Mouse (Mus musculus): ENCODE measurements around the gene Myl6. TPM values are rescaled to one million over a fixed set of nuclear protein-coding genes. Genes with fewer than 3 reads are reported as not detected.
A peak's percentile ranks its signal among the peaks of the same experiment; 100 is the strongest.

Gene Myl6
- total and polyA plus RNA-seq, 2 experiments from 2014 or later = 565 to 1,089 TPM

GRCm38 (mm10) chr10:128455280-128455679, 38.7 kb downstream of the Myl6 start:
- H3K27me3 ChIP-seq (ENCODE audit: insufficient read depth, low read length) = no peaks in the 10 kb centered on the region
- peak overlapping the region; percentile 51; the same call in 1 of the 2 replicates for H3K27ac ChIP-seq
- no peak overlapping the region; the same call in 1 of the 2 replicates for H3K9ac ChIP-seq (replicated peaks; ENCODE audit: low read length)
- peak overlapping the region; percentile 31; the same call in 1 of the 2 replicates for H3K4me2 ChIP-seq (ENCODE audit: low read depth, low read length)
- TF ChIP-seq CTCF (IDR thresholded peaks at IDR 0.05; ENCODE audit: low read depth) = peak; percentile 79
- 0 out of 2 replicates have a peak, but pooled peaks cover under 1% of the 10 kb centered on the region for H3K4me1 ChIP-seq (ENCODE audit: insufficient read depth, low read length)
- ATAC-seq (peak; percentile 57; the same call in 1 of the 2 replicates), DNase-seq (ENCODE audit: low spot score) (peak; percentile 93)
- no peaks in the 10 kb centered on the region for H3K9me3 ChIP-seq (ENCODE audit: low read length)
- 3% methylated on average over 6 of the region's 6 CpGs for WGBS
- H3K36me3 ChIP-seq (ENCODE audit: insufficient read depth, low read length) = no peaks in the 10 kb centered on the region
- H3K4me3 ChIP-seq (ENCODE audit: low read length) = 0 out of 2 replicates have a peak overlapping the region, but pooled peaks have one; percentile 8

GRCm38 (mm10) chr10:128454471-128454870, 39.5 kb downstream of the Myl6 start:
- H3K4me1 ChIP-seq (ENCODE audit: insufficient read depth, low read length) = no peaks in the 10 kb centered on the region
- TF ChIP-seq CTCF (IDR thresholded peaks at IDR 0.05; ENCODE audit: low read depth) = no peak
- H3K4me3 ChIP-seq (ENCODE audit: low read length) = no peak overlapping the region
- H3K36me3 ChIP-seq (ENCODE audit: insufficient read depth, low read length) = no peaks in the 10 kb centered on the region
- H3K4me2 ChIP-seq (ENCODE audit: low read depth, low read length) = no peak overlapping the region
- 83% methylated on average over 3 of the region's 3 CpGs for WGBS
- no peaks in the 10 kb centered on the region for H3K9me3 ChIP-seq (ENCODE audit: low read length)
- no peak for ATAC-seq
- H3K9ac ChIP-seq (replicated peaks; ENCODE audit: low read length) = no peak overlapping the region
- no peak for DNase-seq (ENCODE audit: low spot score)
- H3K27ac ChIP-seq = no peak overlapping the region
- no peaks in the 10 kb centered on the region for H3K27me3 ChIP-seq (ENCODE audit: insufficient read depth, low read length)

GRCm38 (mm10) chr10:128451014-128451413, 42.9 kb downstream of the Myl6 start:
- no peak for DNase-seq (ENCODE audit: low spot score)
- H3K27me3 ChIP-seq (ENCODE audit: insufficient read depth, low read length) = no peaks in the 10 kb centered on the region
- WGBS = 80% methylated on average over 6 of the region's 6 CpGs

GRCm38 (mm10) chr10:128445407-128445806, 48.5 kb downstream of the Myl6 start:
- no peaks in the 10 kb centered on the region for H3K9me3 ChIP-seq (ENCODE audit: low read length)
- peaks cover 2% of the 10 kb centered on the region; the same call in 1 of the 2 replicates for H3K36me3 ChIP-seq (ENCODE audit: insufficient read depth, low read length)
- H3K27ac ChIP-seq = no peak overlapping the region
- TF ChIP-seq CTCF (IDR thresholded peaks at IDR 0.05; ENCODE audit: low read depth) = no peak
- H3K4me2 ChIP-seq (ENCODE audit: low read depth, low read length) = no peak overlapping the region
- DNase-seq (ENCODE audit: low spot score) (no peak), ATAC-seq (no peak)
- 82% methylated on average over 4 of the region's 4 CpGs for WGBS
- no peak overlapping the region for H3K4me3 ChIP-seq (ENCODE audit: low read length)
- no peaks in the 10 kb centered on the region for H3K27me3 ChIP-seq (ENCODE audit: insufficient read depth, low read length)
- no peaks in the 10 kb centered on the region for H3K4me1 ChIP-seq (ENCODE audit: insufficient read depth, low read length)
- H3K9ac ChIP-seq (replicated peaks; ENCODE audit: low read length) = no peak overlapping the region

More at GRCm38 (mm10) chr10:128451014-128451413, 42.9 kb downstream of the Myl6 start:
- no peaks in the 10 kb centered on the region for H3K4me1 ChIP-seq (ENCODE audit: insufficient read depth, low read length)
- no peaks in the 10 kb centered on the region for H3K36me3 ChIP-seq (ENCODE audit: insufficient read depth, low read length)
- H3K4me2 ChIP-seq (ENCODE audit: low read depth, low read length) = no peak overlapping the region
- no peak for TF ChIP-seq CTCF (IDR thresholded peaks at IDR 0.05; ENCODE audit: low read depth)
- no peak overlapping the region for H3K4me3 ChIP-seq (ENCODE audit: low read length)
- ATAC-seq = no peak
- H3K9me3 ChIP-seq (ENCODE audit: low read length) = no peaks in the 10 kb centered on the region
- no peak overlapping the region for H3K27ac ChIP-seq
- H3K9ac ChIP-seq (replicated peaks; ENCODE audit: low read length) = no peak overlapping the region

GRCm38 (mm10) chr10:128444354-128444753, 49.6 kb downstream of the Myl6 start:
- Histone ChIP-seq H3K4me3 (ENCODE audit: low read length) (no peak overlapping the region), H3K36me3 (ENCODE audit: insufficient read depth, low read length) (peaks cover 7% of the 10 kb centered on the region; the same call in 1 of the 2 replicates), H3K9ac (replicated peaks; ENCODE audit: low read length) (no peak overlapping the region), H3K9me3 (ENCODE audit: low read length) (no peaks in the 10 kb centered on the region), H3K27ac (no peak overlapping the region), H3K4me1 (ENCODE audit: insufficient read depth, low read length) (no peaks in the 10 kb centered on the region), H3K27me3 (ENCODE audit: insufficient read depth, low read length) (no peaks in the 10 kb centered on the region), H3K4me2 (ENCODE audit: low read depth, low read length) (no peak overlapping the region)
- 77% methylated on average over 6 of the region's 6 CpGs for WGBS
- TF ChIP-seq CTCF (IDR thresholded peaks at IDR 0.05; ENCODE audit: low read depth) = no peak
- ATAC-seq (no peak), DNase-seq (ENCODE audit: low spot score) (no peak)

GRCm38 (mm10) chr10:128442718-128443117, 51.2 kb downstream of the Myl6 start:
- H3K36me3 ChIP-seq (ENCODE audit: insufficient read depth, low read length) = peaks cover 19% of the 10 kb centered on the region
- H3K9me3 ChIP-seq (ENCODE audit: low read length) = no peaks in the 10 kb centered on the region
- 89% methylated on average over 1 of the region's 1 CpGs for WGBS
- no peak overlapping the region for H3K9ac ChIP-seq (replicated peaks; ENCODE audit: low read length)
- H3K27ac ChIP-seq = no peak overlapping the region
- no peak overlapping the region for H3K4me2 ChIP-seq (ENCODE audit: low read depth, low read length)
- no peak overlapping the region for H3K4me3 ChIP-seq (ENCODE audit: low read length)
- DNase-seq (ENCODE audit: low spot score) = no peak
- ATAC-seq = no peak
- H3K4me1 ChIP-seq (ENCODE audit: insufficient read depth, low read length) = no peaks in the 10 kb centered on the region
- no peak for TF ChIP-seq CTCF (IDR thresholded peaks at IDR 0.05; ENCODE audit: low read depth)
- H3K27me3 ChIP-seq (ENCODE audit: insufficient read depth, low read length) = no peaks in the 10 kb centered on the region

- 67% methylated on average over 10 of the region's 10 CpGs for WGBS
- DNase-seq (ENCODE audit: low spot score) = no peak
- Histone ChIP-seq H3K36me3 (ENCODE audit: insufficient read depth, low read length) (peaks cover 27% of the 10 kb centered on the region), H3K27me3 (ENCODE audit: insufficient read depth, low read length) (no peaks in the 10 kb centered on the region), H3K4me3 (ENCODE audit: low read length) (no peak overlapping the region), H3K4me1 (ENCODE audit: insufficient read depth, low read length) (no peaks in the 10 kb centered on the region), H3K27ac (no peak overlapping the region), H3K9ac (replicated peaks; ENCODE audit: low read length) (no peak overlapping the region), H3K9me3 (ENCODE audit: low read length) (no peaks in the 10 kb centered on the region), H3K4me2 (ENCODE audit: low read depth, low read length) (no peak overlapping the region)
- ATAC-seq = no peak
- no peak for TF ChIP-seq CTCF (IDR thresholded peaks at IDR 0.05; ENCODE audit: low read depth)
Observed at GRCm38 (mm10) chr10:128441324-128442119, 52.4 kb downstream of the Myl6 start.

Small RNA genes lying within 50 kb of the gene (microRNA-seq; reads per million reads assigned to microRNA genes)
- gene Mir6916 (0.18 to 0.36 reads per million in 2 experiments), gene Mir8105 (0.71 to 1.8 reads per million in 2 experiments)

Other genes with a start within 250 kb of the Myl6 start
- gene Apon, start 240.0 kb downstream of the Myl6 start, total RNA-seq (2014; rRNA removed) = not detected in 2 replicates
- gene Apon, start 240.0 kb downstream of the Myl6 start, polyA plus RNA-seq (2015; fragmentation: Nextera tagmentation; extraction: Ambion mirVana) = not detected in 2 replicates
- 0.50 TPM in 1 of 2 replicates, not detected in the other for gene Apof, start 225.5 kb downstream of the Myl6 start, total RNA-seq (2014; rRNA removed)
- gene Apof, start 225.5 kb downstream of the Myl6 start, polyA plus RNA-seq (2015; fragmentation: Nextera tagmentation; extraction: Ambion mirVana) = 0.23 and 0.41 TPM in 2 replicates
- 7.5 and 8.5 TPM in 2 replicates for gene Stat2, start 223.6 kb downstream of the Myl6 start, total RNA-seq (2014; rRNA removed)
- gene Stat2, start 223.6 kb downstream of the Myl6 start, polyA plus RNA-seq (2015; fragmentation: Nextera tagmentation; extraction: Ambion mirVana) = 9.7 and 12.8 TPM in 2 replicates
- gene Il23a, start 195.4 kb downstream of the Myl6 start, total RNA-seq (2014; rRNA removed) = 0.50 TPM in 1 of 2 replicates, not detected in the other
- gene Il23a, start 195.4 kb downstream of the Myl6 start, polyA plus RNA-seq (2015; fragmentation: Nextera tagmentation; extraction: Ambion mirVana) = 0.35 and 0.73 TPM in 2 replicates
- 21.2 and 25.2 TPM in 2 replicates for gene Pan2, start 190.8 kb downstream of the Myl6 start, total RNA-seq (2014; rRNA removed)
- 14.3 and 16.4 TPM in 2 replicates for gene Pan2, start 190.8 kb downstream of the Myl6 start, polyA plus RNA-seq (2015; fragmentation: Nextera tagmentation; extraction: Ambion mirVana)
- gene Cnpy2, start 171.7 kb downstream of the Myl6 start, total RNA-seq (2014; rRNA removed) = 42.9 and 73.3 TPM in 2 replicates
- gene Cnpy2, start 171.7 kb downstream of the Myl6 start, polyA plus RNA-seq (2015; fragmentation: Nextera tagmentation; extraction: Ambion mirVana) = 186 and 189 TPM in 2 replicates
- 274 and 311 TPM in 2 replicates for gene Cs, start 156.4 kb downstream of the Myl6 start, total RNA-seq (2014; rRNA removed)
- gene Cs, start 156.4 kb downstream of the Myl6 start, polyA plus RNA-seq (2015; fragmentation: Nextera tagmentation; extraction: Ambion mirVana) = 262 and 285 TPM in 2 replicates
- 26.9 and 42.1 TPM in 2 replicates for gene Coq10a, start 125.1 kb downstream of the Myl6 start, total RNA-seq (2014; rRNA removed)
- 50.8 and 52.1 TPM in 2 replicates for gene Coq10a, start 125.1 kb downstream of the Myl6 start, polyA plus RNA-seq (2015; fragmentation: Nextera tagmentation; extraction: Ambion mirVana)
- gene Ankrd52, start 117.0 kb downstream of the Myl6 start, total RNA-seq (2014; rRNA removed) = 38.8 and 39.5 TPM in 2 replicates
- gene Ankrd52, start 117.0 kb downstream of the Myl6 start, polyA plus RNA-seq (2015; fragmentation: Nextera tagmentation; extraction: Ambion mirVana) = 9.1 and 10.6 TPM in 2 replicates
- 0.58 and 2.3 TPM in 2 replicates for gene Slc39a5, start 92.9 kb downstream of the Myl6 start, total RNA-seq (2014; rRNA removed)
- 0.55 and 0.66 TPM in 2 replicates for gene Slc39a5, start 92.9 kb downstream of the Myl6 start, polyA plus RNA-seq (2015; fragmentation: Nextera tagmentation; extraction: Ambion mirVana)
- 73.9 and 98.9 TPM in 2 replicates for gene Nabp2, start 82.7 kb downstream of the Myl6 start, total RNA-seq (2014; rRNA removed)
- gene Nabp2, start 82.7 kb downstream of the Myl6 start, polyA plus RNA-seq (2015; fragmentation: Nextera tagmentation; extraction: Ambion mirVana) = 135 and 140 TPM in 2 replicates
- 98.1 and 105 TPM in 2 replicates for gene Rnf41, start 82.5 kb downstream of the Myl6 start, total RNA-seq (2014; rRNA removed)
- 75.8 and 76.3 TPM in 2 replicates for gene Rnf41, start 82.5 kb downstream of the Myl6 start, polyA plus RNA-seq (2015; fragmentation: Nextera tagmentation; extraction: Ambion mirVana)
- 174 and 181 TPM in 2 replicates for gene Smarcc2, start 34.9 kb downstream of the Myl6 start, total RNA-seq (2014; rRNA removed)
- gene Smarcc2, start 34.9 kb downstream of the Myl6 start, polyA plus RNA-seq (2015; fragmentation: Nextera tagmentation; extraction: Ambion mirVana) = 112 and 120 TPM in 2 replicates
- 27.1 and 34.6 TPM in 2 replicates for gene Myl6b, start 4.5 kb upstream of the Myl6 start, total RNA-seq (2014; rRNA removed)
- 4.2 and 4.9 TPM in 2 replicates for gene Myl6b, start 4.5 kb upstream of the Myl6 start, polyA plus RNA-seq (2015; fragmentation: Nextera tagmentation; extraction: Ambion mirVana)
- 22.9 and 29.0 TPM in 2 replicates for gene Esyt1, start 31.7 kb upstream of the Myl6 start, total RNA-seq (2014; rRNA removed)
- 13.3 TPM in 2 replicates for gene Esyt1, start 31.7 kb upstream of the Myl6 start, polyA plus RNA-seq (2015; fragmentation: Nextera tagmentation; extraction: Ambion mirVana)
- 19.3 and 19.4 TPM in 2 replicates for gene Zc3h10, start 53.6 kb upstream of the Myl6 start, total RNA-seq (2014; rRNA removed)
- 12.5 and 13.8 TPM in 2 replicates for gene Zc3h10, start 53.6 kb upstream of the Myl6 start, polyA plus RNA-seq (2015; fragmentation: Nextera tagmentation; extraction: Ambion mirVana)
- 412 and 501 TPM in 2 replicates for gene Rpl41, start 55.2 kb upstream of the Myl6 start, total RNA-seq (2014; rRNA removed)
- 2,609 and 2,618 TPM in 2 replicates for gene Rpl41, start 55.2 kb upstream of the Myl6 start, polyA plus RNA-seq (2015; fragmentation: Nextera tagmentation; extraction: Ambion mirVana)
- gene Pa2g4, start 71.8 kb upstream of the Myl6 start, total RNA-seq (2014; rRNA removed) = 48.0 and 61.2 TPM in 2 replicates
- gene Pa2g4, start 71.8 kb upstream of the Myl6 start, polyA plus RNA-seq (2015; fragmentation: Nextera tagmentation; extraction: Ambion mirVana) = 114 and 117 TPM in 2 replicates
- gene Erbb3, start 95.5 kb upstream of the Myl6 start, total RNA-seq (2014; rRNA removed) = 1.3 and 1.7 TPM in 2 replicates
- gene Erbb3, start 95.5 kb upstream of the Myl6 start, polyA plus RNA-seq (2015; fragmentation: Nextera tagmentation; extraction: Ambion mirVana) = 0.64 and 0.65 TPM in 2 replicates
- gene Rps26, start 132.6 kb upstream of the Myl6 start, total RNA-seq (2014; rRNA removed) = 1,199 and 1,407 TPM in 2 replicates
- gene Rps26, start 132.6 kb upstream of the Myl6 start, polyA plus RNA-seq (2015; fragmentation: Nextera tagmentation; extraction: Ambion mirVana) = 399 and 422 TPM in 2 replicates
- 11.0 and 90.5 TPM in 2 replicates for gene Ikzf4, start 151.8 kb upstream of the Myl6 start, total RNA-seq (2014; rRNA removed)
- gene Ikzf4, start 151.8 kb upstream of the Myl6 start, polyA plus RNA-seq (2015; fragmentation: Nextera tagmentation; extraction: Ambion mirVana) = 8.6 and 9.8 TPM in 2 replicates
- 15.3 and 15.5 TPM in 2 replicates for gene Suox, start 179.9 kb upstream of the Myl6 start, total RNA-seq (2014; rRNA removed)
- gene Suox, start 179.9 kb upstream of the Myl6 start, polyA plus RNA-seq (2015; fragmentation: Nextera tagmentation; extraction: Ambion mirVana) = 10.3 and 10.9 TPM in 2 replicates
- 108 and 127 TPM in 2 replicates for gene Rab5b, start 202.1 kb upstream of the Myl6 start, total RNA-seq (2014; rRNA removed)
- gene Rab5b, start 202.1 kb upstream of the Myl6 start, polyA plus RNA-seq (2015; fragmentation: Nextera tagmentation; extraction: Ambion mirVana) = 97.5 and 99.7 TPM in 2 replicates
- 0.63 and 1.0 TPM in 2 replicates for gene Pmel, start 210.1 kb upstream of the Myl6 start, total RNA-seq (2014; rRNA removed)
- 1.0 and 1.4 TPM in 2 replicates for gene Pmel, start 210.1 kb upstream of the Myl6 start, polyA plus RNA-seq (2015; fragmentation: Nextera tagmentation; extraction: Ambion mirVana)
- gene Cdk2, start 210.9 kb upstream of the Myl6 start, total RNA-seq (2014; rRNA removed) = 17.5 and 21.2 TPM in 2 replicates
- 16.6 and 17.7 TPM in 2 replicates for gene Cdk2, start 210.9 kb upstream of the Myl6 start, polyA plus RNA-seq (2015; fragmentation: Nextera tagmentation; extraction: Ambion mirVana)

Data from hindbrain, postnatal 0 days (tissue).